Mouse (Mus musculus) bone marrow macrophage, adult 2 months (primary cell): ENCODE data around the gene Zfp428.

Experiments
- CTCF ChIP-seq: IDR thresholded peaks from 2 replicates; pipeline ENCODE4 v1.5.1; 2012; ENCODE audit warnings: low read depth, mild to moderate bottlenecking, low read length, moderate library complexity
- POLR2A ChIP-seq: IDR thresholded peaks from 2 replicates; pipeline ENCODE4 v1.6.1; 2012; ENCODE audit warnings: mild to moderate bottlenecking, low read depth, low read length, borderline replicate concordance

DNA sequence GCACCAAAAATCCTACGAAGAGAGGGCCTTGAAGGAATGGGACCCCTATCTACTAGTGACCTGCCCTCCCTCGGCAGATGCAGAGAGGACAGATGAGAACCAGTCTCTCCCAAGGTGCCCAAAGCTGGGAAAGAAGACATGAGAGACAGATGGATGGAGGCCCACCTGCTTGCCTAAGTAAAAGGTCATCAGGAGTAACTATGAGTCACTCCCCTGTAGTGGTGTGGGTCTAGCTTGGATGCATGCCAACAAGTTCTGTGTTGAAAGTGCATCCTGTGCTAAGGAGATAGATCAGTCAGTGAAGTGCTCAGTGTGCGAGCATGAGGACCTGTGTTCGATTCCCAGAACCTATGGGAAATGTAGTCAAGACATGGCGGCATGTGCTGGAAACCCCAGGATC is 27.9 kb upstream of the Zfp428 start:
- TF ChIP-seq CTCF (no peak), POLR2A (no peak)
